11 mouse cellular contexts compared by ENCODE assay signal in genomic region chr6:4004808-4005207, GRCm38 (mm10). TPM values are rescaled to one million over a fixed set of nuclear protein-coding genes. Genes with fewer than 3 reads are reported as not detected.
DNase-seq lines count a peak whose midpoint lies in the region; ATAC-seq lines count a peak whose summit lies in the region.
"Had no signal": no experiment of that assay in that cellular context is flagged by ENCODE, and none has a peak within 500 bp of the region (broad histone marks: within the 10 kb centered on the region; RNA-seq: fewer than 3 reads in every experiment).

No protein-coding gene starts in this region.

- peak overlapping the region; percentile 51 for H3K4me2 ChIP-seq in kidney, embryonic 16.5 days (replicated peaks; ENCODE audit: low read depth, low read length)
- H3K4me2 ChIP-seq in embryonic facial prominence, embryonic 14.5 days (ENCODE audit: low read depth, low read length): peak overlapping the region; percentile 76
- H3K4me2 ChIP-seq in liver, embryonic 12.5 days: peak overlapping the region; percentile 67

- no peak overlapping the region for H3K9ac ChIP-seq in kidney, embryonic 16.5 days (replicated peaks; ENCODE audit: low read length)
- H3K9ac ChIP-seq in embryonic facial prominence, embryonic 14.5 days (ENCODE audit: low read depth, low read length): peak overlapping the region; percentile 42; the same call in 1 of the 2 replicates
- no peak overlapping the region for H3K9ac ChIP-seq in liver, embryonic 12.5 days

- H3K9me3 ChIP-seq in kidney, embryonic 16.5 days (ENCODE audit: low read length): no peaks in the 10 kb centered on the region
- no peaks in the 10 kb centered on the region for H3K9me3 ChIP-seq in embryonic facial prominence, embryonic 10.5 days
- no peaks in the 10 kb centered on the region for H3K9me3 ChIP-seq in embryonic facial prominence, embryonic 14.5 days (ENCODE audit: control insufficient read depth, low read length)
- no peaks in the 10 kb centered on the region for H3K9me3 ChIP-seq in liver, embryonic 12.5 days (replicated peaks)
- H3K9me3 ChIP-seq: forebrain, embryonic 12.5 days had no signal

- no peaks in the 10 kb centered on the region for H3K4me1 ChIP-seq in kidney, embryonic 16.5 days (ENCODE audit: insufficient read depth, low read length)
- H3K4me1 ChIP-seq in embryonic facial prominence, embryonic 10.5 days: peaks cover 11% of the 10 kb centered on the region
- H3K4me1 ChIP-seq in embryonic facial prominence, embryonic 14.5 days (ENCODE audit: control insufficient read depth, insufficient read depth, low read length): peaks cover 15% of the 10 kb centered on the region; the same call in 1 of the 2 replicates
- 0 out of 2 replicates have a peak, but pooled peaks cover 3% of the 10 kb centered on the region for H3K4me1 ChIP-seq in liver, embryonic 12.5 days

- H3K27me3 ChIP-seq in kidney, embryonic 16.5 days (ENCODE audit: insufficient read depth, low read length): no peaks in the 10 kb centered on the region
- H3K27me3 ChIP-seq in embryonic facial prominence, embryonic 10.5 days (replicated peaks; ENCODE audit: low read depth, poor library complexity, severe bottlenecking): no peaks in the 10 kb centered on the region; the same call in 1 of the 2 replicates
- no peaks in the 10 kb centered on the region for H3K27me3 ChIP-seq in embryonic facial prominence, embryonic 14.5 days (replicated peaks; ENCODE audit: control insufficient read depth, insufficient read depth, low read length)
- H3K27me3 ChIP-seq in liver, embryonic 12.5 days (replicated peaks): no peaks in the 10 kb centered on the region

- 0 out of 2 replicates have a peak, but pooled peaks have one; percentile 24 for ATAC-seq in kidney, embryonic 16.5 days (ENCODE audit: low FRiP score, low TSS enrichment)
- ATAC-seq in embryonic facial prominence, embryonic 14.5 days (ENCODE audit: low read depth): no peak
- ATAC-seq in liver, embryonic 12.5 days: no peak
- ATAC-seq in activated CD4-positive, CD25-positive, alpha-beta regulatory T cell, adult 4 months: no peak

- peak overlapping the region; percentile 49 for H3K4me3 ChIP-seq in kidney, embryonic 16.5 days (ENCODE audit: low read length)
- H3K4me3 ChIP-seq in embryonic facial prominence, embryonic 10.5 days: peak overlapping the region; percentile 62
- peak overlapping the region; percentile 53 for H3K4me3 ChIP-seq in embryonic facial prominence, embryonic 14.5 days (ENCODE audit: low read depth, low read length)
- peak overlapping the region; percentile 52; the same call in 1 of the 2 replicates for H3K4me3 ChIP-seq in liver, embryonic 12.5 days

- WGBS in kidney, embryonic 16.5 days: 63% methylated on average over 2 of the region's 2 CpGs
- WGBS in embryonic facial prominence, embryonic 10.5 days: 80% methylated on average over 2 of the region's 2 CpGs
- WGBS in embryonic facial prominence, embryonic 14.5 days: 60% methylated on average over 2 of the region's 2 CpGs
- WGBS in liver, embryonic 12.5 days (ENCODE audit: insufficient replicate concordance): 53% methylated on average over 2 of the region's 2 CpGs

- no peak for DNase-seq in kidney, adult 9 months
- DNase-seq in embryonic facial prominence, embryonic 10.5 days (ENCODE audit: low spot score): no peak
- no peak for DNase-seq in embryonic facial prominence, embryonic 14.5 days (ENCODE audit: low spot score)
- no peak for DNase-seq in left cerebral cortex, adult 9 months (ENCODE audit: low spot score in 2 of 2)
- DNase-seq in thymus, postnatal 0 days (ENCODE audit: low spot score): no peak
- DNase-seq: adrenal gland, postnatal 14 days; cerebellum, adult 9-10 months had no signal

- peaks cover 3% of the 10 kb centered on the region; the same call in 1 of the 2 replicates for H3K36me3 ChIP-seq in kidney, embryonic 16.5 days (ENCODE audit: insufficient read depth, low read length)
- no peaks in the 10 kb centered on the region for H3K36me3 ChIP-seq in embryonic facial prominence, embryonic 10.5 days (replicated peaks)
- no peaks in the 10 kb centered on the region for H3K36me3 ChIP-seq in embryonic facial prominence, embryonic 14.5 days (ENCODE audit: control insufficient read depth, insufficient read depth, low read length)
- H3K36me3 ChIP-seq in liver, embryonic 12.5 days: no peaks in the 10 kb centered on the region
- H3K36me3 ChIP-seq: forebrain, embryonic 12.5 days had no signal

- no peak overlapping the region; the same call in 1 of the 2 replicates for H3K27ac ChIP-seq in kidney, embryonic 16.5 days (ENCODE audit: low read length)
- H3K27ac ChIP-seq in embryonic facial prominence, embryonic 10.5 days (replicated peaks): no peak overlapping the region
- peak overlapping the region; percentile 87 for H3K27ac ChIP-seq in embryonic facial prominence, embryonic 14.5 days (replicated peaks; ENCODE audit: low read depth, low read length)
- H3K27ac ChIP-seq in liver, embryonic 12.5 days: no peak overlapping the region
- H3K27ac ChIP-seq: forebrain, embryonic 12.5 days had no signal

RNA-seq across cellular contexts. Expression of gene Gng11, which starts 1.1 kb away (rescaled TPM):
- 69.2 and 72.1 TPM in 2 replicates for polyA plus RNA-seq in kidney, embryonic 16.5 days (2015; fragmentation: Nextera tagmentation; extraction: Ambion mirVana)
- polyA plus RNA-seq in embryonic facial prominence, embryonic 10.5 days (2016; fragmentation: Nextera tagmentation; extraction: Ambion mirVana): 34.8 and 38.9 TPM in 2 replicates
- polyA plus RNA-seq in embryonic facial prominence, embryonic 14.5 days (2014; fragmentation: Nextera tagmentation; extraction: Ambion mirVana): 86.6 and 96.9 TPM in 2 replicates
- polyA plus RNA-seq in liver, embryonic 12.5 days (2016; fragmentation: Nextera tagmentation; extraction: Ambion mirVana): 25.3 and 28.2 TPM in 2 replicates
- not detected for polyA plus RNA-seq in activated CD4-positive, CD25-positive, alpha-beta regulatory T cell, adult 4 months (2017; shearing (Covaris generic))
- 26.3 and 29.1 TPM in 2 replicates for polyA plus RNA-seq in thymus, postnatal 0 days (2015; fragmentation: Nextera tagmentation; extraction: Ambion mirVana)

RNA-seq across cellular contexts. Expression of gene Gngt1, which starts 11.2 kb away (rescaled TPM):
- polyA plus RNA-seq in kidney, embryonic 16.5 days (2015; fragmentation: Nextera tagmentation; extraction: Ambion mirVana): not detected in 2 replicates
- polyA plus RNA-seq in embryonic facial prominence, embryonic 10.5 days (2016; fragmentation: Nextera tagmentation; extraction: Ambion mirVana): not detected in 2 replicates
- 0.24 TPM in 1 of 2 replicates, not detected in the other for polyA plus RNA-seq in embryonic facial prominence, embryonic 14.5 days (2014; fragmentation: Nextera tagmentation; extraction: Ambion mirVana)
- 0.17 TPM in 1 of 2 replicates, not detected in the other for polyA plus RNA-seq in liver, embryonic 12.5 days (2016; fragmentation: Nextera tagmentation; extraction: Ambion mirVana)
- not detected for polyA plus RNA-seq in activated CD4-positive, CD25-positive, alpha-beta regulatory T cell, adult 4 months (2017; shearing (Covaris generic))
- not detected in 2 replicates for polyA plus RNA-seq in thymus, postnatal 0 days (2015; fragmentation: Nextera tagmentation; extraction: Ambion mirVana)
- polyA plus RNA-seq: forebrain, embryonic 12.5 days had no signal

RNA-seq across cellular contexts. Expression of gene Tfpi2, which starts 16.1 kb away (rescaled TPM):
- 4.6 and 4.8 TPM in 2 replicates for polyA plus RNA-seq in kidney, embryonic 16.5 days (2015; fragmentation: Nextera tagmentation; extraction: Ambion mirVana)
- 0.79 and 0.85 TPM in 2 replicates for polyA plus RNA-seq in embryonic facial prominence, embryonic 10.5 days (2016; fragmentation: Nextera tagmentation; extraction: Ambion mirVana)
- 3.5 TPM in 2 replicates for polyA plus RNA-seq in embryonic facial prominence, embryonic 14.5 days (2014; fragmentation: Nextera tagmentation; extraction: Ambion mirVana)
- 12.3 and 13.8 TPM in 2 replicates for polyA plus RNA-seq in liver, embryonic 12.5 days (2016; fragmentation: Nextera tagmentation; extraction: Ambion mirVana)
- polyA plus RNA-seq in activated CD4-positive, CD25-positive, alpha-beta regulatory T cell, adult 4 months (2017; shearing (Covaris generic)): not detected
- 1.2 and 1.8 TPM in 2 replicates for polyA plus RNA-seq in thymus, postnatal 0 days (2015; fragmentation: Nextera tagmentation; extraction: Ambion mirVana)

Comparison
In these comparisons a context has a peak if more than half of its experiments do, and no peak if none do; other contexts are left out.
1. RNA of gene Gng11, which starts 1.1 kb away (polyA plus RNA-seq): 86.6 to 96.9 TPM in embryonic facial prominence, embryonic 14.5 days, 69.2 to 72.1 TPM in kidney, embryonic 16.5 days, 34.8 to 38.9 TPM in embryonic facial prominence, embryonic 10.5 days, 26.3 to 29.1 TPM in thymus, postnatal 0 days and 25.3 to 28.2 TPM in liver, embryonic 12.5 days; not detected in activated CD4-positive, CD25-positive, alpha-beta regulatory T cell, adult 4 months; every median in the first group is over 10 times any median in the second.
2. Peak in every context shown above with its lines, with median percentiles within 50 percentile points of each other: H3K4me2 ChIP-seq and H3K4me3 ChIP-seq.